Mouse (Mus musculus) gonadal fat pad, adult 2 months (tissue): ENCODE data around the gene Lce3c. TPM values are rescaled to one million over a fixed set of nuclear protein-coding genes. Genes with fewer than 3 reads are reported as not detected.
A peak's percentile ranks its signal among the peaks of the same experiment; 100 is the strongest.

Experiments used
- DNase-seq: peaks from one replicate; pipeline ENCODE4 v3.0.0-alpha.2; 2012; ENCODE audit warnings: low read depth
- polyA plus RNA-seq: library from polyadenylated mRNA; depleted of rRNA; stranded (reverse); fragments of >200 nt; gene quantifications from 2 replicates; pipeline ENCODE4 v1.2.3, GENCODE M21; 2012; rRNA removed

Gene Lce3c
- polyA plus RNA-seq, result not detected in 2 replicates

- no peak for DNase-seq
These were observed at the start of gene Lce3c for GRCm38 (mm10) chr3:92944186-92944585. Gene Lce3c (plus strand): TSS chr3:92944486.

DNA sequence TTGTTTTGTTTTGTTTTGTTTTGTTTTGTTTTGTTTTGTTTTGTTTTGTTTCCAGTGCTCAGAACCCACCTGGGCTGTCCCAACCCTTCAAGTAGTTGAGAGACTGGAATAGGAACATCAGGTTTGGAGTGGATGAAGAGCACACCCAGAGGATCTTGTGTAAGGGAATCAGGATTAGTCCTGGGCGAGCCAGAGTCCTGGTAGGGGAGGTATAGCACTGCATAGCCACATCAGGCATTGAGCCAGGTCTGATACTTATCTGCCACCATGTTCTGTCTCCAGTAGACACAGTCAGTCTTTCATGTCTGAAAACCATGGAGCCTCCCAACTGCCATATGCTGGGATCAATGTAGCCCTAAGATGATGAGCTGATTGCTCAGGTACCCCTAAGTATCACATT, 49.8 kb upstream of the Lce3c start:
- peak; percentile 37 for DNase-seq

- DNase-seq, result no peak
These were observed 41.3 kb upstream of the Lce3c start for GRCm38 (mm10) chr3:92902992-92903391.

DNA sequence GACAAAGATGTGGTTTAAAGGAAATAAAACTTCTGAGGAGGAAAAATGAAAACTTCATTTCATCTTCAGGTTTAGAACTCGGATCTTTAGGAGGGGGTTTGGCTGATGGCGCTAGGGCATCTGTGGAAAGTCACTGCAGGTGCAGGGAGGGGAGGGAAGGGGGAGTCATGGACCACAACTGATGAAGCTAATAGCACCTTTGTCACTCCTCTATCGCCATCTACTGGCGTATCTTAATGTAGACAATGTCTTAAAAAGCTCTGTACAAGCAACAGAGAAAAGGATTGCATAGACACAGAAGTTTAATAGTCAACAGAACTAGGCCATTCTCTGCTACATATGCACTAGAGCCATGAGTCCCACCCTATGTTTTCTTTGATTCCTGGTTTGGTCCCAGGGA, 40.6 kb upstream of the Lce3c start:
- no peak for DNase-seq

- DNase-seq, result no peak
These were observed 39.1 kb upstream of the Lce3c start for GRCm38 (mm10) chr3:92905182-92905581.

- DNase-seq, result no peak
These were observed 36.7 kb upstream of the Lce3c start for GRCm38 (mm10) chr3:92907571-92907970.

DNA sequence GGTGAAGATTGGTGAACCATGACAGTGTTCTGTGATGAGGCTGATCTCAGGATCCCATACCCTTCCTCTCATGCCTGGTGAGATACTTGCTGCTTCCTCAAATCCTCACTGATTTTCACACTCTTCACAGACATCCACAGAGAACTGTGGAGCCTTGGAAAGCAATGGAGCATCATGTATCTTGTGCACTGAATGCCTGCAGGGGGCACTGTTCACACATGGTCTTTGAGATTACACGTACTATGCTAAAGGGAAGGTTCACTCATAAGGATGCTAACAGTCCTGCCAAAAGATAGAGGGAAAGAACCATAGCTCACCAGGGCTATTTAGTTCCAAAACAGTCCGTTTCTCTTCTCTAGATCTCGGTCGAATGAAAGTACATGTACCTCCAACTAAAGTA, 23.9 kb upstream of the Lce3c start:
- DNase-seq, result no peak

DNA sequence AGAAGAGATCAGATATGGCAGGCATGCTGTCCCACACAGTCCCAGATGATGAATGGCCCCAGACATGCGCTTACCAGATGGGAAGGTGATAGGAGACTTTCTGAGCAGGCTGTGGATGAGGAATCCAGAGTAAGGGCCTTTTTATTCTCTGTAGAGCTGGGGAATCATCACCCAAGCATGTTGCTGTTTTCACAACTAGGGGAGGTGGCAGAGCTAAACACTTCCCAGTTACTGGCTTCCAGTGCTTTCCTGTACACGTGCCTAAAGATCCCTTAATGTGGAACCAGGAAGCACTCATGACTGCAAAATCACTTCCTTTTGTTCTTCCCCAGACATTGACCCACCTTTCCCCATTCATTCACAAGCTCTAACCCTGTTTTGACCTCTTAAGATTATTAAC, 18.2 kb upstream of the Lce3c start, which contains the start of gene Lce3a:
TSS of gene Lce3a (minus strand) at position 101 of the 400 bp plus-strand sequence.
- DNase-seq, result no peak

GRCm38 (mm10) chr3:92932679-92933078, 11.6 kb upstream of the Lce3c start, which contains the start of gene Lce3b:
Gene Lce3b (plus strand): TSS chr3:92932979.
- DNase-seq, result no peak

GRCm38 (mm10) chr3:92957090-92957489, 12.8 kb downstream of the Lce3c start, which contains the start of gene Lce3d:
Gene Lce3d (plus strand): TSS chr3:92957390.
- DNase-seq, result no peak

DNA sequence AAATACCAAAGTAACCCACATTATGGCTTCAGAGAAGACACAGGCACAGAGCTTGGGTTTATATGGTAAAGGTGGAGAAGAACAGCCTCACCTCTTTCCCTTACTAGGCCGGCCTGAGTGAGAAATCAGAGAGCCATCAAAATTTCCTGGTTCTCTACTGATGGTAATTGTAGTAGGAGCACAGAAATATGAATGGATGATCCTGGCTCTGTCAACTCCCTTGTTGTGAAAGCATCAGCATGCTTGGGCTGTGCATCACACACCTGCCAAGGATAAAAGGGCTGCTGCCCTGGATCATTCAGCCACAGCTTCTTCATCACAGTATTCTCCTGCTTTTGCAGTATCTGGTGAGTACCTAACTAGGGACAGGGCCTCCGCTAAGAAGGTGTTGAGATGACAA, 22.5 kb downstream of the Lce3c start, which contains the start of gene Lce3e:
TSS of gene Lce3e (plus strand) at position 301 of the 400 bp plus-strand sequence.
- no peak for DNase-seq

- DNase-seq, result no peak
These were observed 34.2 kb downstream of the Lce3c start for GRCm38 (mm10) chr3:92978484-92978883.

GRCm38 (mm10) chr3:92991926-92992325, 47.6 kb downstream of the Lce3c start, which contains the start of gene Lce3f:
Gene Lce3f (plus strand): TSS chr3:92992226.
- no peak for DNase-seq

Other genes starting within 250 kb of the Lce3c start
- gene Lce1e, start 235.4 kb upstream of the Lce3c start, polyA plus RNA-seq, result not detected in 2 replicates
- not detected in 2 replicates for gene Lce1f, start 224.1 kb upstream of the Lce3c start, polyA plus RNA-seq
- gene Gm38119, start 205.4 kb upstream of the Lce3c start, polyA plus RNA-seq, result not detected in 2 replicates
- gene Lce1g, start 192.1 kb upstream of the Lce3c start, polyA plus RNA-seq, result not detected in 2 replicates
- gene Lce1h, start 179.4 kb upstream of the Lce3c start, polyA plus RNA-seq, result not detected in 2 replicates
- not detected in 2 replicates for gene Lce1i, start 165.6 kb upstream of the Lce3c start, polyA plus RNA-seq
- not detected in 2 replicates for gene Lce1j, start 154.0 kb upstream of the Lce3c start, polyA plus RNA-seq
- gene Lce1k, start 136.6 kb upstream of the Lce3c start, polyA plus RNA-seq, result not detected in 2 replicates
- not detected in 2 replicates for gene Kprp, start 117.2 kb upstream of the Lce3c start, polyA plus RNA-seq
- gene Lce1l, start 93.2 kb upstream of the Lce3c start, polyA plus RNA-seq, result not detected in 2 replicates
- gene 2310050C09Rik, start 74.3 kb upstream of the Lce3c start, polyA plus RNA-seq, result not detected in 2 replicates
- gene Lce3a, start 18.3 kb upstream of the Lce3c start, polyA plus RNA-seq, result not detected in 2 replicates
- not detected in 2 replicates for gene Lce3b, start 11.5 kb upstream of the Lce3c start, polyA plus RNA-seq
- gene Lce3d, start 12.9 kb downstream of the Lce3c start, polyA plus RNA-seq, result not detected in 2 replicates
- not detected in 2 replicates for gene Lce3e, start 22.6 kb downstream of the Lce3c start, polyA plus RNA-seq
- gene Lce3f, start 47.7 kb downstream of the Lce3c start, polyA plus RNA-seq, result not detected in 2 replicates
- not detected in 2 replicates for gene Crct1, start 71.2 kb downstream of the Lce3c start, polyA plus RNA-seq
- gene Lce1m, start 74.6 kb downstream of the Lce3c start, polyA plus RNA-seq, result not detected in 2 replicates
- gene Gm4858, start 124.3 kb downstream of the Lce3c start, polyA plus RNA-seq, result not detected in 2 replicates
- not detected in 2 replicates for gene Crnn, start 200.3 kb downstream of the Lce3c start, polyA plus RNA-seq